Mouse (Mus musculus) spleen, adult 2 months (tissue): ENCODE data around the gene Dnajc3. TPM values are rescaled to one million over a fixed set of nuclear protein-coding genes. Genes with fewer than 3 reads are reported as not detected.

Experiments used
- DNase-seq, 2 experiments: peaks; one replicate each; pipeline versions ENCODE4 v3.0.0 to v3.0.0-alpha.2; 2012 to 2021; ENCODE audit warnings: low spot score in 2 of 2, low read depth in 1 of 2
- H3K27ac ChIP-seq: fragments of 200-500 bp; 2 replicates; pipeline ENCODE4 v1.5.1; 2012; ENCODE audit warnings: low read length, inconsistent platforms; ENCODE audit not compliant: insufficient read depth
- H3K27me3 ChIP-seq: fragments of 200-500 bp; 2 replicates; pipeline ENCODE4 v1.6.1; 2012; ENCODE audit warnings: mild to moderate bottlenecking, moderate library complexity, low read length, inconsistent platforms; ENCODE audit not compliant: control insufficient read depth, insufficient read depth
- H3K36me3 ChIP-seq: fragments of 200-500 bp; 2 replicates; pipeline ENCODE4 v1.6.1; 2012; ENCODE audit warnings: mild to moderate bottlenecking, low read length, inconsistent platforms; ENCODE audit not compliant: control insufficient read depth, insufficient read depth
- H3K4me1 ChIP-seq: fragments of 200-500 bp; 2 replicates; pipeline ENCODE4 v1.6.1; 2011; ENCODE audit warnings: inconsistent platforms; ENCODE audit not compliant: control insufficient read depth, insufficient read depth, insufficient read length
- H3K4me3 ChIP-seq: fragments of 200-500 bp; 2 replicates; pipeline ENCODE4 v1.5.1; 2011; ENCODE audit warnings: mild to moderate bottlenecking, inconsistent platforms; ENCODE audit not compliant: insufficient read depth, insufficient read length; ENCODE audit errors: extremely low read depth
- CTCF ChIP-seq: fragments of 200-500 bp; IDR thresholded peaks from 2 replicates; pipeline ENCODE4 v1.5.1; 2011; ENCODE audit warnings: mild to moderate bottlenecking, inconsistent platforms; ENCODE audit not compliant: insufficient read depth, insufficient read length, insufficient replicate concordance; ENCODE audit errors: extremely low read depth
- POLR2A ChIP-seq: fragments of 200-500 bp; IDR thresholded peaks from 2 replicates; pipeline ENCODE4 v1.6.1; 2011; ENCODE audit warnings: low read depth, low read length, inconsistent platforms
- WGBS: fragments of 180-500 bp; shearing (Covaris S2); methylation state at CpG from one replicate; pipeline ENCODE4 v1.1.7; 2018; 5-methylcytosine and 5-hydroxymethylcytosine counted together
- polyA plus RNA-seq: library from polyadenylated mRNA; depleted of rRNA; stranded (reverse); fragments of >200 nt; gene quantifications from 2 replicates; pipeline ENCODE4 v1.2.3, GENCODE M21; 2012

Dnajc3 gene
- polyA plus RNA-seq, 1 experiment: 10.0 TPM

DNA sequence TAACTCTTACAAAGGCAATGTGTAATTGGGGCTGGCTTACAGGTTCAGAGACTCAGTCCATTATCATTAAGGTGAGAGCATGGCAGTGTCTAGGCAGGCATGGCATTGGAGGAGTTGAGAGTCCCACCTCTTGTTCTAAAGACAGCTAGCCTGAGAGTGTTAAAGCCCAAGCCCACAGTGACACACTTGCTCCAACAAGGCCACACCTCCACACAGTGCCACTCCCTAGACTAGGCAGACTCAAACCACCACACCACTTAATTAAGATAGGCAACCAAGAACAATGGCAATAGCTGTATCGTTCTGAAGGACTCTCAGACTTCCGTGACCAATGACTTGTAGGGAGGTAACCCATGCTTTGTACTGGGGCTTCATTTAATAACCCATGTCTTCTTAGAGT lies 7.0 kb upstream of the Dnajc3 start:
- Histone ChIP-seq H3K27ac (no peak overlapping the region), H3K36me3 (no peaks in the 10 kb centered on the region), H3K4me1 (peaks cover 17% of the 10 kb centered on the region; the same call in 1 of the 2 replicates), H3K4me3 (no peak overlapping the region), H3K27me3 (no peaks in the 10 kb centered on the region)
- TF ChIP-seq CTCF: no peak
- TF ChIP-seq POLR2A: no peak
- WGBS: 65% methylated on average over 2 of the region's 2 CpGs
- no peak for DNase-seq

DNA sequence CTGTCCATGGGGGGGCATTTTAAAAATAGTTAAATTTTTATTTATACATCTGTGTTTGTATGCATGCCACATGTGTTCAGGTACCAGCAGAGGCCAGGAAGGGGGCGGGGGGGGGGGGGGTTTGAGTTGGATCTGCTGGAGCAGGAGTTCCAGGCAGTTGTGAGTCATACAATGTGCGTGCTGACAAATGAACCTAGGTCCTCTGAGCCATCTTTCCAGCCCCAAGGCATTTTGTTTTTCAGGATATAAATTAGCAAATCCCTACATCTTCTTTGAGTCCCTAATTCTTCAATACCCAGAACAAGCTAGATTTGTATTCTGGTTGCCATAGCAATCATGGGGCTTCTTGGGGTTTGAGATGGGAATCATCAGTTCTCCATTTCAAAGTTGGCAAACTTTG lies 6.6 kb upstream of the Dnajc3 start:
- H3K4me1 ChIP-seq: peaks cover 17% of the 10 kb centered on the region; the same call in 1 of the 2 replicates
- 88% methylated on average over 2 of the region's 2 CpGs for WGBS
- no peak for DNase-seq

DNA sequence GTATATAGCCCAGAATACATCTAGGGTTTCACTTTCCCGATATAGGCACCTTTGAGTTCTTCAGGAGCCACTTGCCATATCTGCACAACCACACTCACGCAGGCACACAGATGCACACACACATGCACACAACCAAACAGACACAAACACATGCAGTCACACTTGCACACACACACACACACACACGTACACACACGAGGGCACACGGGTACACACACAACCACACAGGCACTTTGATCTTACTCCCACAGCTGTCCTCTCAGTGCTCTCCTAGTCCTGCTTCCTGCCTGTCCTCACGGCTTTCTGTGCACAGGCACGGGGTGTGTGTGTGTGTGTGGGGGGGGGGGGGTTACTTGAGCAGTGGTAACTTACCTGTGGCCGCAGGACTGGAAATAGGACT lies 4.8 kb upstream of the Dnajc3 start:
- DNase-seq: no peak
- TF ChIP-seq CTCF: no peak
- no peak for TF ChIP-seq POLR2A
- Histone ChIP-seq H3K27ac (no peak overlapping the region), H3K4me1 (peaks cover 22% of the 10 kb centered on the region; the same call in 1 of the 2 replicates), H3K36me3 (no peaks in the 10 kb centered on the region), H3K4me3 (no peak overlapping the region), H3K27me3 (no peaks in the 10 kb centered on the region)
- WGBS: 35% methylated on average over 8 of the region's 8 CpGs

More for the DNA sequence above, 6.6 kb upstream of the Dnajc3 start:
- Histone ChIP-seq H3K27me3 (no peaks in the 10 kb centered on the region), H3K4me3 (no peak overlapping the region), H3K36me3 (no peaks in the 10 kb centered on the region), H3K27ac (no peak overlapping the region)
- TF ChIP-seq POLR2A: no peak
- no peak for TF ChIP-seq CTCF

DNA sequence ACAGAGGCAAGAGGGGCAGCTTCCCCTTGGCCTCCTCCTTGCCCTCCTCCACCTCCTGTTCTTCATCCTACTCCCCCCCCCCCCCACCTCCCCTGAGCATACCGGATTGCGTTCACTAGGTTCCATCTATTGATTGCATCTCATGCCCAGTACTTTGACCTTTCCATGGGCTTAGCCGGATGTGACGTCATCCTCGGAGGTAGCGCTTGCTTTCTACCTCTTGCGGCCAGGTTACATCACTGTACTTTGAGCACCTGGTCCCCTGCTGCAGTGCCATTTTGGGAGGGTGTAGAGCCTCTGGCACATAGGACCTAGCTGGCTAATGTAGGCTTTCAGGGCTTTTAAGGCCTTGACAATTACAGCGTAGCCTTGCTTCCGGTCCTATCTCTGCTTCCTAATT lies 3.1 kb upstream of the Dnajc3 start:
- DNase-seq: no peak
- H3K36me3 ChIP-seq: no peaks in the 10 kb centered on the region
- TF ChIP-seq CTCF: no peak
- TF ChIP-seq POLR2A: no peak
- no peak overlapping the region for H3K4me3 ChIP-seq
- H3K4me1 ChIP-seq: peaks cover 20% of the 10 kb centered on the region; the same call in 1 of the 2 replicates
- H3K27ac ChIP-seq: no peak overlapping the region
- 88% methylated on average over 9 of the region's 9 CpGs for WGBS
- H3K27me3 ChIP-seq: no peaks in the 10 kb centered on the region

DNA sequence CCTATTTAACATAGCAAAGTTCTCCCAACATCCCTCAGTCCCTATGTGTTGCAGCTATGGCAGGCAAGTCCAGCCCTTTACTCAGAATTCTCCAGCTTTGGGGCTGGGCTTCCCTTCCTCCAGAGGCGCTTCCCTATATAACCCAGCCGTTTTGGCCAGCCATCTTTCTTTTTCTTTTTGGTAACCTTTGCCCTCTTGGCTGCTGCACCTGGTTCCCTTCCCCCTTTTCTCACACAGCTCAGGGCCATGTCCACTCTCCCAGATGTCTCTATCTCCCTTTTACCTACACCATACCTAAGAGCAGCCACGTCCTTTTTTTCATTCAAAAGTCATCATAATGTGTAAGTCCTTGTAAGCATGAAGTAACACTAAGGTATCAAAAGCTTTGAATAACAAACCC lies 1.5 kb upstream of the Dnajc3 start:
- no peak overlapping the region for H3K27ac ChIP-seq
- peaks cover 18% of the 10 kb centered on the region for H3K4me1 ChIP-seq
- 78% methylated on average over 3 of the region's 3 CpGs for WGBS
- H3K36me3 ChIP-seq: no peaks in the 10 kb centered on the region
- H3K27me3 ChIP-seq: no peaks in the 10 kb centered on the region
- TF ChIP-seq POLR2A: no peak
- no peak for TF ChIP-seq CTCF
- DNase-seq: no peak
- no peak overlapping the region for H3K4me3 ChIP-seq

DNA sequence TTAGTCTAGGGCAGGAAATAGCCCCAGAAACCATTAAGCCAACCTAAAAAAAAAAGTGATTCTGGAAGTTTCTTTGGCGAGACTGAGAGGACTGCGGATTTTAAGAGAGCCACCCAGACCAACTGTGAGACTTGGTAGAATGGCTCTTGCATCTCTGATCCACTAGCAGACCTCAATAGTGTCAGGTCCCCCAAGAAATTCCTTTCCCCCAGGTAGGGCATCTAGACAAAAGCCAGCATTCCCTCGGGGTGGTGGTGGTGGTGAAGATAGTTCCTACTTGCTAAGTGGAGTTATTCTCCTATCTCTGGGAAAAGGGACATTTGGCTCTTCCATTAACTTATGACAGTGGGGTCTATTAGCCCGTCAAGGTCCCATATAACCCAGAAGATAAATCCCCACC lies 824 bp upstream of the Dnajc3 start:
- TF ChIP-seq CTCF (no peak), POLR2A (no peak)
- Histone ChIP-seq H3K36me3 (no peaks in the 10 kb centered on the region), H3K27ac (peak overlapping the region; percentile 92; the same call in 1 of the 2 replicates), H3K27me3 (no peaks in the 10 kb centered on the region), H3K4me3 (peak overlapping the region; percentile 68), H3K4me1 (peaks cover 20% of the 10 kb centered on the region)
- 32% methylated on average over 4 of the region's 4 CpGs for WGBS
- DNase-seq: no peak

DNA sequence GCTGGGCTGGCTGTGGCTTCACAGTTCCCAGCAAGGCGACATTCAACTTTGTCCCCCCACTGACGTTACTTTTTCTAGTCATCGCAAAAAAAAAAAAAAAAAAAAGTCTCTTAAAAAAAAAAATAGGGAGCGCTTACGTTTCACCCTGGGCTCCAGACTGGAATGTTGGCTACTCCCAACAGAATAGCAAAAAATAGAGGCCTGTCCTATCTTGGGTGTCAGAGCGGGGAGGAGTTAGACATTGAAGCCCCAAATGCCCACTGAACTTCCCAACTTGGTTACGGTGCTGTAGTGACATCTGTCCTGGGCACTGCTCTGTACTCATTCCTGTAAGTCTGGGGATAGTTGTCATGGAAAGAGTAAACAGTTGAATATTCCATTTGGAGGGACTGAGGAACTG lies 775 bp downstream of the Dnajc3 start:
- WGBS: 2% methylated on average over 7 of the region's 7 CpGs
- Histone ChIP-seq H3K36me3 (no peaks in the 10 kb centered on the region), H3K4me1 (peaks cover 21% of the 10 kb centered on the region), H3K27me3 (no peaks in the 10 kb centered on the region), H3K27ac (peak overlapping the region; percentile 92), H3K4me3 (peak overlapping the region; percentile 94)
- no peak for DNase-seq
- no peak for TF ChIP-seq CTCF
- TF ChIP-seq POLR2A: no peak
